Mouse (Mus musculus): Measurements from ENCODE around the gene Wdr75. TPM values are rescaled to one million over a fixed set of nuclear protein-coding genes. Genes with fewer than 3 reads are reported as not detected.

Wdr75 gene
- polyA plus RNA-seq, 1 experiment from 2014 or later: 52.0 TPM

DNA sequence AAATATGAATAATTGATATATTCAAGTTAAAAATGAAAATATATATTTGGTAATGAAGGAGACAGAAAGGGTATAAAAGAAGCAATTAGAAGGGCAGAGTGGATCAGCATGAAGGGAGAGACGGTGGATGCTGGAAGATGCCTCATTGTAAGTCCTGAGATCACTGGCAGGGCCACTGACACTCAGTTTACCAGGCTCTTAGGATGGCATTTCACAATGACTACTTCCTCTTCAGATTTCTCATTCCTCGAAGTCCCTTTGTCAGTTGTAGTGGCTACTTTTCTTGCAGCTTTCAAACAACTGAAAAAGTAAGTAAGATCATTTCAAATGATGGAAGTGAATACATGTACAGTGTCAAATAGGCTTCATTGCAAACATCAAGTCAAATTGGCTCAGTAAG is 31.2 kb downstream of the Wdr75 start:
- H3K36me3 ChIP-seq (ENCODE audit: control insufficient read depth, insufficient read depth, low read length): peaks cover 3% of the 10 kb centered on the region; the same call in 1 of the 2 replicates
- no peak overlapping the region for H3K4me3 ChIP-seq (replicated peaks; ENCODE audit: low read length)
- H3K27me3 ChIP-seq (ENCODE audit: control insufficient read depth, insufficient read depth, low read length): no peaks in the 10 kb centered on the region
- 72% methylated on average over 2 of the region's 2 CpGs for WGBS
- H3K9ac ChIP-seq (ENCODE audit: low read length): no peak overlapping the region
- no peak overlapping the region for H3K27ac ChIP-seq (ENCODE audit: low read length)
- H3K4me1 ChIP-seq (ENCODE audit: control insufficient read depth, insufficient read depth, low read length): no peaks in the 10 kb centered on the region
- H3K9me3 ChIP-seq (replicated peaks; ENCODE audit: control insufficient read depth, low read length): no peaks in the 10 kb centered on the region
- ATAC-seq (ENCODE audit: insufficient read depth, low FRiP score): no peak
- no peak overlapping the region for H3K4me2 ChIP-seq (ENCODE audit: low read depth, low read length)

DNA sequence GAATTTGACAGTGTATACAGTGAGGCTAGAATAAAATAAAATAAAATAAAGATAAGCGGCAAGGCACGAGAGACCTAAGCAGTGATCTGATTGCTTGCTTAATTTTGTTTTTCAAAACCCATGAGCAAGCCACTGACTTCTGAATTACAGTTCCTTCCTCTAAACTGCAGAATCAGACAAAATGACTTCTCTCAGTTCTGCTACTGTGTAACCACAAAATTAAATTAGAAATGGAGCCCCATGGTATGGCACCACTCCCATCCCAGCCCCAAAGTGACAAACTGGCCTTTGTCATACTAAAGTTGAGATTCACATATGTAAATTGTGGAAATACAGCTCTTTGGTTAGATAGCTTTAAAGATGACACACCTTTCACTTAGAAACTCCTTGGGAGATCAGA is 31.8 kb downstream of the Wdr75 start:
- Histone ChIP-seq H3K4me1 (ENCODE audit: control insufficient read depth, insufficient read depth, low read length) (no peaks in the 10 kb centered on the region), H3K36me3 (ENCODE audit: control insufficient read depth, insufficient read depth, low read length) (no peaks in the 10 kb centered on the region; the same call in 1 of the 2 replicates), H3K27ac (ENCODE audit: low read length) (no peak overlapping the region), H3K4me3 (replicated peaks; ENCODE audit: low read length) (no peak overlapping the region), H3K27me3 (ENCODE audit: control insufficient read depth, insufficient read depth, low read length) (no peaks in the 10 kb centered on the region), H3K9ac (ENCODE audit: low read length) (no peak overlapping the region), H3K9me3 (replicated peaks; ENCODE audit: control insufficient read depth, low read length) (no peaks in the 10 kb centered on the region), H3K4me2 (ENCODE audit: low read depth, low read length) (no peak overlapping the region)
- ATAC-seq (ENCODE audit: insufficient read depth, low FRiP score): no peak
- WGBS: 87% methylated on average over 2 of the region's 2 CpGs

DNA sequence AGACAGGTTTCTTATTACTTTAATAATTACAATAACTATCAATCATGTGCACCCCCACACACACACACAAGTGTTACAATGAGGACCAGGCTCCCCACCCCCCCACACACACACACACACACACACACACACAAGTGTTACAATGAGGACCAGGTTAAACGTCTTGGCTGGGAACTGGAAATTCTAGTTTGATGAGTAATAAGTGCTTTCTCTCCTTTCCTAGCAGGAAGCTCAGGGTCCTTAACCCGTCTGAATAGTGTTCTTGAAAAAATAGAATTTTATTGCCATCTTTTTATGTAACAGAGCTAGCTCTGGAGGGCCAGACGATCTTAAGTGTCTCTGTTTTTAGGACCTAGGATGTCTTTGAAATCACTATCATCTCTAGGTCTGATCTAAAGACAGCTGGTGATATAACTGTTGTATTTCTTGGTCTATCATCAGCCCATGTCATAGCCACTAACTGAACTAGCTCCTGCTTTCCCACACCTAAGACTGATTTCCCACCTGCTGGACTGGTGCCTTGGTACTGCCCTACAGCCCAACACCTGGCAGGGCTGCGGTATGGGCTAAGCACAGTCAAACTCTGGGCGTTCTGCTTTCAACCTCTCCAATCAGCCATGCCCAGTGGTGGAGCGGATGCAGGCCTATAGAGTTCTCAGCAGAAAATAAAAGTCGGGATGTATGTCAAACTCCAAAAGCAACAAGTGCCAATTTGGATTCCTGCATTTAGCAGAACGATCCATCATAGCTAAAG is 35.7 kb downstream of the Wdr75 start:
- 76% methylated on average over 8 of the region's 8 CpGs for WGBS
- no peaks in the 10 kb centered on the region for H3K4me1 ChIP-seq (ENCODE audit: control insufficient read depth, insufficient read depth, low read length)
- H3K27me3 ChIP-seq (ENCODE audit: control insufficient read depth, insufficient read depth, low read length): no peaks in the 10 kb centered on the region
- no peak for ATAC-seq (ENCODE audit: insufficient read depth, low FRiP score)
- no peak overlapping the region for H3K4me3 ChIP-seq (replicated peaks; ENCODE audit: low read length)
- H3K27ac ChIP-seq (ENCODE audit: low read length): no peak overlapping the region
- H3K36me3 ChIP-seq (ENCODE audit: control insufficient read depth, insufficient read depth, low read length): no peaks in the 10 kb centered on the region
- H3K9me3 ChIP-seq (replicated peaks; ENCODE audit: control insufficient read depth, low read length): no peaks in the 10 kb centered on the region
- no peak overlapping the region for H3K4me2 ChIP-seq (ENCODE audit: low read depth, low read length)
- no peak overlapping the region for H3K9ac ChIP-seq (ENCODE audit: low read length)

DNA sequence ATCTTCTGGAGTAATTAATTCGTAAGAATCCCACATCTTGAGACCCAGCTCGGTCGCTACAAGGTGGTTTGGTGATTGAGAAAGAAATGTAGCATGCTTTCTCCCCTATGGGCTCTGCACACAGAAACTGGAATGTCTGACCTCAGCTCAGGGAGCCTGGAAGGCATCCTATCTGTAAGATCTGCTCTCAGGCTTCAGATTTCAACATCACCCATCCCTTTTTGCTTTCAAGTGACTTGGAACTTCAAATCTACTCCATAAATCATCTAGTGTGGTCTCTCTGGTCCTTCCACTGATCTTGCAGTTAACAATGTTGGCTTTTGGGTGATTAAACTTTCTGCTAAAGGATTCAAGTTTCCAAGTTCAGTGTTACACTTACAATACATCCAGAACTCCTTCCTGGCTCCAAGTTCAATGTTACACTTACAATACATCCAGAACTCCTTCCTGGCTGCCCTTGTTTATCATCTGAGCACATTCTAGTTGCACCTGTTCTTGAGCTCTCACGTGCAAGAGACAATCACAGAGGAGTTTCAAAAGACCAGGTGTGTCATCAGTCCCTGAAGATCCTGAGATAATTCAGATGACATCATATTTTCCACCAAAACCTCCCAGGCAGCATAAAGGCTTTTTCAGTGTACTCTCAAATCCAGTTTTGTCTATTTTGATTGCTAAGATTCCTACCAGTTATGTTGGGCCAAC is 40.5 kb downstream of the Wdr75 start:
- WGBS: 61% methylated on average over 4 of the region's 4 CpGs
- no peak for ATAC-seq (ENCODE audit: insufficient read depth, low FRiP score)
- Histone ChIP-seq H3K4me2 (ENCODE audit: low read depth, low read length) (no peak overlapping the region), H3K9ac (ENCODE audit: low read length) (no peak overlapping the region), H3K36me3 (ENCODE audit: control insufficient read depth, insufficient read depth, low read length) (no peaks in the 10 kb centered on the region), H3K27me3 (ENCODE audit: control insufficient read depth, insufficient read depth, low read length) (no peaks in the 10 kb centered on the region), H3K9me3 (replicated peaks; ENCODE audit: control insufficient read depth, low read length) (no peaks in the 10 kb centered on the region), H3K4me1 (ENCODE audit: control insufficient read depth, insufficient read depth, low read length) (0 out of 2 replicates have a peak, but pooled peaks cover 5% of the 10 kb centered on the region), H3K27ac (ENCODE audit: low read length) (no peak overlapping the region), H3K4me3 (replicated peaks; ENCODE audit: low read length) (no peak overlapping the region)

DNA sequence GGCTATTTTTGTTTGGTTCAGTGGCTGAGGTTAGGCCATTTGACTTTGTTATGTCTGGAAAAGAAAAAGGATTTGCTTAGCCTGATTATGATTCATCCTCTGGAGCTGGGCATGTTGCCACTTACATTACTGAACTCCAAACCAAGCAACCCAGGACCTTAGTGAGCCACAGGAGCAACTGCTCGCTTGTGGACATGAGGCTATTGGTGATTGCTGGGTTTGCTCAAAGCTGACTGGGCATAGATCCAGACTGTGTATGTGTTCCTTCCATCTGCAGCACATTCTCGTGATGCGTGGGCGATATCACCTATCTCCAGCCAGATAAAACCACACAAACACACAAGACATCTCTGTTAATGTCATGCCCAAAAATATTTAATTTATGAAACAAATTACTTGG is 42.8 kb downstream of the Wdr75 start:
- H3K27me3 ChIP-seq (ENCODE audit: control insufficient read depth, insufficient read depth, low read length): no peaks in the 10 kb centered on the region
- no peaks in the 10 kb centered on the region for H3K9me3 ChIP-seq (replicated peaks; ENCODE audit: control insufficient read depth, low read length)
- H3K4me2 ChIP-seq (ENCODE audit: low read depth, low read length): no peak overlapping the region
- 35% methylated on average over 4 of the region's 4 CpGs for WGBS
- no peak overlapping the region for H3K9ac ChIP-seq (ENCODE audit: low read length)
- peak overlapping the region; percentile 49 for H3K27ac ChIP-seq (ENCODE audit: low read length)
- H3K4me1 ChIP-seq (ENCODE audit: control insufficient read depth, insufficient read depth, low read length): 0 out of 2 replicates have a peak, but pooled peaks cover 5% of the 10 kb centered on the region
- H3K36me3 ChIP-seq (ENCODE audit: control insufficient read depth, insufficient read depth, low read length): no peaks in the 10 kb centered on the region
- H3K4me3 ChIP-seq (replicated peaks; ENCODE audit: low read length): no peak overlapping the region
- peak; percentile 92 for ATAC-seq (ENCODE audit: insufficient read depth, low FRiP score)

DNA sequence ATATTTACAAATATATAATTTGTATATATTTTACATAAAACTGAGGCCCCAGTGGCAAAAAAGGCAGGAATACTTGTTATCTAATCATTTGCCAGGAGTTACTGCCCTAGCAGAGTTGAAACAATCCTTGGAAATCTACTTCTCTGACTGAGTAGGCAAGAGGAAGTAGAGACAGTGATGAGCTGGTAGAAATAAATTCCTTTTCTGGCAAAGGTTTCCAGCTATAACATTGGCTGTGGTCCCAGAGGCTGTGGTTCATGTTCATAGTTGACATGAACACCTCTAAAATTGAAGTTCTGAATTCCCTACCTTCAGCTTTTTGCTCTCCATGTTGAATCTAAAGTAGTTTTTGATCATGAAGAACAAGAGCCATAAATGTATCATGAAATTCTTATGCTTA is 43.3 kb downstream of the Wdr75 start:
- H3K27me3 ChIP-seq (ENCODE audit: control insufficient read depth, insufficient read depth, low read length): no peaks in the 10 kb centered on the region
- no peak for ATAC-seq (ENCODE audit: insufficient read depth, low FRiP score)
- no peak overlapping the region for H3K9ac ChIP-seq (ENCODE audit: low read length)
- H3K4me1 ChIP-seq (ENCODE audit: control insufficient read depth, insufficient read depth, low read length): 0 out of 2 replicates have a peak, but pooled peaks cover 5% of the 10 kb centered on the region
- no peaks in the 10 kb centered on the region for H3K36me3 ChIP-seq (ENCODE audit: control insufficient read depth, insufficient read depth, low read length)
- peak overlapping the region; percentile 15 for H3K27ac ChIP-seq (ENCODE audit: low read length)
- no peak overlapping the region for H3K4me3 ChIP-seq (replicated peaks; ENCODE audit: low read length)
- H3K9me3 ChIP-seq (replicated peaks; ENCODE audit: control insufficient read depth, low read length): no peaks in the 10 kb centered on the region
- H3K4me2 ChIP-seq (ENCODE audit: low read depth, low read length): no peak overlapping the region

DNA sequence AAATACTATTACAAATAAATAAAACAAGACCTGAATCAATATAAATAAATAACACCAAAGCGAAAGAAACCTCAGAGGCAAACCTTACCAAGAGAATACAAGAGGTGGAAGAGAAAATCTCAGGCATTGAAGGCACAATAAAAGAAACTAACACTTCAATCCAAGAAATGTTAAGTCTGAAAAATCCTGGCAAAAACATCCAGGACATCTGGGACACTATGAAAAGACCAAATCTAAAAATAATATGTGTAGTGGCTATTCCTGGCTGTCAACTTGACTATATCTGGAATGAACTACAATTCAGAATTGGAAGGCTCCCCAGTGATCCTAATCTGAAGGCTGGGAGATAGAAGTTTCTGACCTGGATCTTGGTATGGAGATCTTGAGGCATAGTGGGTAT is 50.5 kb downstream of the Wdr75 start:
- H3K9ac ChIP-seq (ENCODE audit: low read length): no peak overlapping the region
- ATAC-seq (ENCODE audit: insufficient read depth, low FRiP score): no peak
- H3K9me3 ChIP-seq (replicated peaks; ENCODE audit: control insufficient read depth, low read length): no peaks in the 10 kb centered on the region
- H3K4me3 ChIP-seq (replicated peaks; ENCODE audit: low read length): no peak overlapping the region
- WGBS: 89% methylated on average over 1 of the region's 1 CpGs
- H3K27ac ChIP-seq (ENCODE audit: low read length): no peak overlapping the region
- H3K27me3 ChIP-seq (ENCODE audit: control insufficient read depth, insufficient read depth, low read length): no peaks in the 10 kb centered on the region
- no peak overlapping the region for H3K4me2 ChIP-seq (ENCODE audit: low read depth, low read length)
- H3K36me3 ChIP-seq (ENCODE audit: control insufficient read depth, insufficient read depth, low read length): no peaks in the 10 kb centered on the region
- H3K4me1 ChIP-seq (ENCODE audit: control insufficient read depth, insufficient read depth, low read length): no peaks in the 10 kb centered on the region

DNA sequence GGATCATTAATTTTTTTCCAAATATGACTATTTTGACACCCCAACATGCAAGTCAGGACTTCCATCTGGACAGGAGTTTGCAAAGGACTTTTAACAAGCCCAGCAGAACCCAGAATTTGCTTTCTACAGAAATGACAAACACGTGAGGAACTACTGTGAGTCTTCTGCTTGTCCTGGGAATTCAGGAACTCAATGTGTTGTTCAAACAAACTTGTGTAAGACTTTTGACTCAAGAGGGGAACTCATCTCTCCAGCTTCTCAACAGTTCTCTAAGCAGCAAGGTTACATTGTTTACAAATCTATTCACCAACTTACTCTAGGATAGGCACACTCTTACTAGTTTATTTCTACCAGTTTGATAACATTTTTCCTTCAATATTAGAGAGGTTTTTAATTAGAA is 63.1 kb downstream of the Wdr75 start:
- ATAC-seq (ENCODE audit: insufficient read depth, low FRiP score): no peak
- Histone ChIP-seq H3K27ac (ENCODE audit: low read length) (no peak overlapping the region), H3K4me1 (ENCODE audit: control insufficient read depth, insufficient read depth, low read length) (0 out of 2 replicates have a peak, but pooled peaks cover 4% of the 10 kb centered on the region), H3K9me3 (replicated peaks; ENCODE audit: control insufficient read depth, low read length) (no peaks in the 10 kb centered on the region), H3K9ac (ENCODE audit: low read length) (no peak overlapping the region), H3K36me3 (ENCODE audit: control insufficient read depth, insufficient read depth, low read length) (no peaks in the 10 kb centered on the region), H3K4me2 (ENCODE audit: low read depth, low read length) (no peak overlapping the region), H3K4me3 (replicated peaks; ENCODE audit: low read length) (no peak overlapping the region), H3K27me3 (ENCODE audit: control insufficient read depth, insufficient read depth, low read length) (no peaks in the 10 kb centered on the region)
- WGBS: 67% methylated on average over 1 of the region's 1 CpGs

DNA sequence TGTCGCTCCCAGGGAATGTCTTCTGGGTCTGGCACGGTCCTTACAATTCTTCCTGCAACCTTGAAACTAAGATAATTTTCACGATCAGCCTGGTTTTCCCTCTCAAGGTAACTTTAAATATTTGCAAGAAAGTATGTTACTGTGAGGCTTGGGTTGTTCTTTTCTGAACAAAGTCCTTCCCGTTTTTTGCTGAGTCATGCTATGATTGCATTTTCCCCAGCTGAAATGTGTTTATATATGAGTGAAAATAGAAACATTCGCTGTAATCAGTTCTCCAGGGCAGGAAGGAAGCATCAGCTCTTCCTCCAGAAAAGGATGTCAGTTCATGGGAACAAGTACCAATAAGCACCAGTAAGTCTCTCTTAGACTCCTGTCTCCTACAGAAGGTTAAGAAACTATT is 65.4 kb downstream of the Wdr75 start:
- Histone ChIP-seq H3K4me2 (ENCODE audit: low read depth, low read length) (no peak overlapping the region), H3K4me1 (ENCODE audit: control insufficient read depth, insufficient read depth, low read length) (peaks cover 11% of the 10 kb centered on the region), H3K4me3 (replicated peaks; ENCODE audit: low read length) (no peak overlapping the region), H3K27me3 (ENCODE audit: control insufficient read depth, insufficient read depth, low read length) (no peaks in the 10 kb centered on the region), H3K36me3 (ENCODE audit: control insufficient read depth, insufficient read depth, low read length) (no peaks in the 10 kb centered on the region), H3K27ac (ENCODE audit: low read length) (peak overlapping the region; percentile 58; the same call in 1 of the 2 replicates), H3K9me3 (replicated peaks; ENCODE audit: control insufficient read depth, low read length) (no peaks in the 10 kb centered on the region), H3K9ac (ENCODE audit: low read length) (no peak overlapping the region)
- ATAC-seq (ENCODE audit: insufficient read depth, low FRiP score): 0 out of 2 replicates have a peak, but pooled peaks have one; percentile 19
- 23% methylated on average over 5 of the region's 5 CpGs for WGBS
